Mouse (Mus musculus) heart, embryonic 14.5 days (tissue): ENCODE results near the gene Tmem132d. TPM values are rescaled to one million over a fixed set of nuclear protein-coding genes. Genes with fewer than 3 reads are reported as not detected.

Experiments used
- ATAC-seq: fragments of 200-750 bp; cut with Nextera tagmentation; 2 replicates; pipeline ENCODE4 v1.8.0; 2017; ENCODE audit warnings: low read depth, moderate TSS enrichment; ENCODE audit not compliant: insufficient number of reproducible peaks, insufficient read depth, low FRiP score
- H3K27ac ChIP-seq, 2 experiments: fragments of 200-500 bp in 1 of 2; fragments of 300-500 bp in 1 of 2; sonication (generic) in 1 of 2; replicated peaks in 1 of 2; 2 replicates each; pipeline ENCODE4 v1.5.1; 2012 to 2014; ENCODE audit warnings: low read depth in 2 of 2, low read length in 2 of 2, control low read depth in 1 of 2, mild to moderate bottlenecking in 1 of 2, mixed read lengths in 1 of 2; ENCODE audit not compliant: control insufficient read depth in 1 of 2, insufficient read depth in 1 of 2
- H3K27me3 ChIP-seq: fragments of 300-500 bp; sonication (generic); 2 replicates; pipeline ENCODE4 v1.6.1; 2014; ENCODE audit warnings: mild to moderate bottlenecking, low read length, control low read depth; ENCODE audit not compliant: control insufficient read depth, insufficient read depth
- H3K36me3 ChIP-seq: fragments of 300-500 bp; sonication (generic); 2 replicates; pipeline ENCODE4 v1.6.1; 2014; ENCODE audit warnings: mild to moderate bottlenecking, control low read depth, low read length, mixed read lengths; ENCODE audit not compliant: control insufficient read depth, insufficient read depth
- H3K4me1 ChIP-seq, 2 experiments: fragments of 200-500 bp in 1 of 2; fragments of 300-500 bp in 1 of 2; sonication (generic) in 1 of 2; 2 replicates each; pipeline ENCODE4 v1.6.1; 2012 to 2014; ENCODE audit warnings: low read length in 2 of 2, control low read depth in 1 of 2, mixed read lengths in 1 of 2; ENCODE audit not compliant: control insufficient read depth in 2 of 2, insufficient read depth in 2 of 2
- H3K4me2 ChIP-seq: fragments of 300-500 bp; sonication (generic); 2 replicates; pipeline ENCODE4 v1.6.1; 2014; ENCODE audit warnings: mild to moderate bottlenecking, low read length
- H3K4me3 ChIP-seq, 2 experiments: fragments of 200-500 bp in 1 of 2; fragments of 300-500 bp in 1 of 2; sonication (generic) in 1 of 2; 2 replicates each; pipeline ENCODE4 v1.5.1; 2012 to 2014; ENCODE audit warnings: low read length in 2 of 2, mild to moderate bottlenecking in 2 of 2, control low read depth in 1 of 2, low read depth in 1 of 2, moderate library complexity in 1 of 2; ENCODE audit not compliant: control insufficient read depth in 1 of 2, insufficient read depth in 1 of 2
- H3K9ac ChIP-seq: fragments of 300-500 bp; sonication (generic); 2 replicates; pipeline ENCODE4 v1.6.1; 2014; ENCODE audit warnings: mild to moderate bottlenecking, low read length
- H3K9me3 ChIP-seq: fragments of 300-500 bp; sonication (generic); 2 replicates; pipeline ENCODE4 v1.6.1; 2016; ENCODE audit warnings: low read length, control low read depth; ENCODE audit not compliant: control insufficient read depth
- WGBS: fragments of 180-500 bp; shearing (Covaris S2); extraction: QIAGEN DNeasy Blood & Tissue Kit; methylation state at CpG from one replicate; pipeline ENCODE4 v1.1.7; 2014; 5-methylcytosine and 5-hydroxymethylcytosine counted together
- polyA plus RNA-seq: library from polyadenylated mRNA; unstranded; fragments of >200 nt; fragmentation: Nextera tagmentation; extraction: Ambion mirVana; gene quantifications from 2 replicates; pipeline ENCODE4 v1.2.1, GENCODE M21; 2014

Tmem132d gene
- polyA plus RNA-seq, 1 experiment from 2014 or later, result 0.03 TPM

GRCm38 (mm10) chr5:128365261-128365985 lies 67.5 kb downstream of the Tmem132d start:
- H3K4me2 ChIP-seq, result no peak overlapping the region
- H3K27ac ChIP-seq, result no peak overlapping the region
- H3K4me3 ChIP-seq, result no peak overlapping the region
- H3K4me1 ChIP-seq, result no peaks in the 10 kb centered on the region
- no peaks in the 10 kb centered on the region for H3K36me3 ChIP-seq
- WGBS, result 77% methylated on average over 2 of the region's 3 CpGs
- H3K9me3 ChIP-seq, result 0 out of 2 replicates have a peak, but pooled peaks cover 4% of the 10 kb centered on the region
- no peak overlapping the region for H3K9ac ChIP-seq
- no peaks in the 10 kb centered on the region for H3K27me3 ChIP-seq
- no peak for ATAC-seq

- Histone ChIP-seq H3K4me2 (no peak overlapping the region), H3K36me3 (no peaks in the 10 kb centered on the region), H3K9ac (no peak overlapping the region), H3K27me3 (no peaks in the 10 kb centered on the region), H3K9me3 (no peaks in the 10 kb centered on the region), H3K4me1 (no peaks in the 10 kb centered on the region), H3K4me3 (no peak overlapping the region), H3K27ac (no peak overlapping the region)
- no peak for ATAC-seq
- WGBS, result 71% methylated on average over 23 of the region's 23 CpGs
Measured at GRCm38 (mm10) chr5:128360946-128361675, 71.8 kb downstream of the Tmem132d start.

GRCm38 (mm10) chr5:128348835-128349234 lies 84.0 kb downstream of the Tmem132d start:
- no peak overlapping the region for H3K4me2 ChIP-seq
- no peak overlapping the region for H3K4me3 ChIP-seq
- H3K4me1 ChIP-seq, result no peaks in the 10 kb centered on the region
- no peaks in the 10 kb centered on the region for H3K27me3 ChIP-seq
- peaks cover 6% of the 10 kb centered on the region; the same call in 1 of the 2 replicates for H3K9me3 ChIP-seq
- WGBS, result 44% methylated on average over 2 of the region's 2 CpGs
- no peak overlapping the region for H3K27ac ChIP-seq
- no peak for ATAC-seq
- no peak overlapping the region for H3K9ac ChIP-seq
- no peaks in the 10 kb centered on the region for H3K36me3 ChIP-seq

GRCm38 (mm10) chr5:128336841-128337240 lies 96.0 kb downstream of the Tmem132d start:
- ATAC-seq, result no peak
- no peaks in the 10 kb centered on the region for H3K9me3 ChIP-seq
- H3K4me2 ChIP-seq, result no peak overlapping the region
- H3K4me3 ChIP-seq, result no peak overlapping the region
- H3K4me1 ChIP-seq, result no peaks in the 10 kb centered on the region
- no peak overlapping the region for H3K9ac ChIP-seq
- WGBS, result 71% methylated on average over 7 of the region's 7 CpGs
- no peaks in the 10 kb centered on the region for H3K27me3 ChIP-seq
- H3K27ac ChIP-seq, result no peak overlapping the region
- H3K36me3 ChIP-seq, result no peaks in the 10 kb centered on the region

GRCm38 (mm10) chr5:128332766-128333165 lies 100.1 kb downstream of the Tmem132d start:
- H3K4me3 ChIP-seq, result no peak overlapping the region
- no peak overlapping the region for H3K9ac ChIP-seq
- H3K27ac ChIP-seq, result no peak overlapping the region
- H3K4me2 ChIP-seq, result no peak overlapping the region
- no peaks in the 10 kb centered on the region for H3K4me1 ChIP-seq
- no peaks in the 10 kb centered on the region for H3K36me3 ChIP-seq
- ATAC-seq, result no peak
- WGBS, result 81% methylated on average over 7 of the region's 7 CpGs
- H3K9me3 ChIP-seq, result 0 out of 2 replicates have a peak, but pooled peaks cover 3% of the 10 kb centered on the region
- H3K27me3 ChIP-seq, result no peaks in the 10 kb centered on the region

- no peak for ATAC-seq
- no peak overlapping the region for H3K4me3 ChIP-seq
- 64% methylated on average over 8 of the region's 8 CpGs for WGBS
Measured at GRCm38 (mm10) chr5:128330351-128330750, 102.5 kb downstream of the Tmem132d start.

GRCm38 (mm10) chr5:128302387-128302786 lies 130.5 kb downstream of the Tmem132d start:
- no peaks in the 10 kb centered on the region for H3K27me3 ChIP-seq
- no peaks in the 10 kb centered on the region for H3K36me3 ChIP-seq
- H3K27ac ChIP-seq, result no peak overlapping the region
- no peaks in the 10 kb centered on the region for H3K9me3 ChIP-seq
- ATAC-seq, result no peak
- no peak overlapping the region for H3K4me3 ChIP-seq
- H3K4me1 ChIP-seq, result no peaks in the 10 kb centered on the region
- H3K9ac ChIP-seq, result no peak overlapping the region
- 59% methylated on average over 2 of the region's 2 CpGs for WGBS
- no peak overlapping the region for H3K4me2 ChIP-seq

More at GRCm38 (mm10) chr5:128330351-128330750, 102.5 kb downstream of the Tmem132d start:
- Histone ChIP-seq H3K4me2 (no peak overlapping the region), H3K9ac (no peak overlapping the region), H3K4me1 (no peaks in the 10 kb centered on the region), H3K36me3 (no peaks in the 10 kb centered on the region), H3K9me3 (0 out of 2 replicates have a peak, but pooled peaks cover 3% of the 10 kb centered on the region), H3K27ac (no peak overlapping the region), H3K27me3 (no peaks in the 10 kb centered on the region)
